Mouse (Mus musculus) CH12.LX (cell line): Measurements from ENCODE around the gene Sipa1l3. TPM values are rescaled to one million over a fixed set of nuclear protein-coding genes. Genes with fewer than 3 reads are reported as not detected.

Experiments
- DNase-seq: peaks from one replicate; pipeline ENCODE4 v3.0.0-alpha.2; 2013; ENCODE audit errors: extremely low read depth
- H3K27ac ChIP-seq: 2 replicates; pipeline ENCODE4 v1.5.1; 2012; ENCODE audit warnings: low read depth, mild to moderate bottlenecking, control low read depth, moderate library complexity; ENCODE audit not compliant: insufficient read depth
- H3K27me3 ChIP-seq: replicated peaks from 2 replicates; pipeline ENCODE3; 2012; ENCODE audit warnings: inconsistent platforms
- H3K36me3 ChIP-seq, 2 experiments: replicated peaks in 1 of 2; 2 replicates each; pipeline versions ENCODE3 to v1.6.1; 2012; ENCODE audit warnings: inconsistent platforms in 1 of 2, low read length in 1 of 2, mild to moderate bottlenecking in 1 of 2, mixed read lengths in 1 of 2, moderate library complexity in 1 of 2; ENCODE audit not compliant: control insufficient read depth in 1 of 2, insufficient read depth in 1 of 2
- H3K4me1 ChIP-seq, 2 experiments: 2 replicates each; pipeline ENCODE4 v1.6.1; 2012; ENCODE audit warnings: inconsistent platforms in 1 of 2, moderate library complexity in 1 of 2; ENCODE audit not compliant: insufficient read depth in 2 of 2, control insufficient read depth in 1 of 2
- H3K4me2 ChIP-seq: 2 replicates; pipeline ENCODE4 v1.6.1; 2012; ENCODE audit warnings: low read depth, mild to moderate bottlenecking, control low read depth; ENCODE audit not compliant: poor library complexity, insufficient read depth, severe bottlenecking
- H3K4me3 ChIP-seq, 3 experiments: fragments of 150-350 bp in 1 of 3; sonication (generic) in 1 of 3; replicated peaks in 1 of 3; 2 replicates each; pipeline versions ENCODE3 to v1.5.1; 2011 to 2012; ENCODE audit warnings: low read depth in 2 of 3, low read length in 2 of 3, mild to moderate bottlenecking in 2 of 3, moderate library complexity in 2 of 3, control low read depth in 1 of 3, improper control_type of control experiment in 1 of 3, inconsistent platforms in 1 of 3, mixed read lengths in 1 of 3; ENCODE audit not compliant: poor library complexity in 1 of 3
- H3K79me2 ChIP-seq: replicated peaks from 2 replicates; pipeline ENCODE4 v1.6.1; 2012; ENCODE audit warnings: mild to moderate bottlenecking, moderate library complexity; ENCODE audit not compliant: control insufficient read depth, poor library complexity, insufficient read depth, severe bottlenecking; ENCODE audit errors: extremely low read depth
- H3K9ac ChIP-seq: 2 replicates; pipeline ENCODE4 v1.6.1; 2012; ENCODE audit warnings: low read depth, mild to moderate bottlenecking, control low read depth, moderate library complexity; ENCODE audit not compliant: insufficient read depth
- H3K9me3 ChIP-seq: replicated peaks from 2 replicates; pipeline ENCODE3; 2012; ENCODE audit warnings: low read length, inconsistent platforms, mixed read lengths
- BHLHE40 ChIP-seq: IDR thresholded peaks from 2 replicates; pipeline ENCODE4 v1.6.1; 2011; ENCODE audit warnings: mild to moderate bottlenecking, low read depth, low read length, improper control_type of control experiment
- CHD2 ChIP-seq: IDR thresholded peaks from 2 replicates; pipeline ENCODE4 v1.6.1; 2011; ENCODE audit warnings: low read length, improper control_type of control experiment
- E2F4 ChIP-seq: IDR thresholded peaks from 2 replicates; pipeline ENCODE4 v1.6.1; 2011; ENCODE audit warnings: low read depth, low read length, improper control_type of control experiment; ENCODE audit not compliant: insufficient replicate concordance
- ELF1 ChIP-seq: IDR thresholded peaks from 2 replicates; pipeline ENCODE4 v1.6.1; 2014; ENCODE audit warnings: low read depth, mild to moderate bottlenecking, inconsistent platforms, low read length, improper control_type of control experiment
- EP300 ChIP-seq: IDR thresholded peaks from 2 replicates; pipeline ENCODE4 v1.6.1; 2011; ENCODE audit warnings: low read length, improper control_type of control experiment
- ETS1 ChIP-seq: conservative IDR thresholded peaks from 2 replicates; pipeline ENCODE4 v1.6.1; 2012; ENCODE audit warnings: low read depth, mild to moderate bottlenecking, inconsistent platforms, low read length, improper control_type of control experiment, moderate library complexity
- HCFC1 ChIP-seq: IDR thresholded peaks from 2 replicates; pipeline ENCODE4 v1.6.1; 2012; ENCODE audit warnings: low read depth, mild to moderate bottlenecking, inconsistent platforms, low read length, improper control_type of control experiment
- IRF4 ChIP-seq: IDR thresholded peaks from 2 replicates; pipeline ENCODE4 v1.6.1; 2014; ENCODE audit warnings: low read depth, mild to moderate bottlenecking, inconsistent platforms, low read length, improper control_type of control experiment
- JUN ChIP-seq: IDR thresholded peaks from 2 replicates; pipeline ENCODE4 v1.6.1; 2011; ENCODE audit warnings: low read depth, mild to moderate bottlenecking, low read length, improper control_type of control experiment, moderate library complexity; ENCODE audit not compliant: insufficient read depth
- JUND ChIP-seq: conservative IDR thresholded peaks from 2 replicates; pipeline ENCODE4 v1.6.1; 2011; ENCODE audit warnings: low read depth, low read length, improper control_type of control experiment
- MAX ChIP-seq: IDR thresholded peaks from 2 replicates; pipeline ENCODE4 v1.6.1; 2011; ENCODE audit warnings: low read length, improper control_type of control experiment
- MAZ ChIP-seq: IDR thresholded peaks from 2 replicates; pipeline ENCODE4 v1.6.1; 2012; ENCODE audit warnings: low read depth, mild to moderate bottlenecking, inconsistent platforms, low read length, improper control_type of control experiment, moderate library complexity
- MEF2A ChIP-seq: IDR thresholded peaks from 2 replicates; pipeline ENCODE4 v1.6.1; 2014; ENCODE audit warnings: low read depth, mild to moderate bottlenecking, inconsistent platforms, low read length, improper control_type of control experiment, borderline replicate concordance
- MXI1 ChIP-seq: IDR thresholded peaks from 2 replicates; pipeline ENCODE4 v1.6.1; 2011; ENCODE audit warnings: mild to moderate bottlenecking, low read depth, low read length, improper control_type of control experiment
- MYC ChIP-seq: IDR thresholded peaks from 2 replicates; pipeline ENCODE4 v1.6.1; 2011; ENCODE audit warnings: low read depth, mild to moderate bottlenecking, improper control_type of control experiment, low read length
- NELFE ChIP-seq: IDR thresholded peaks from 2 replicates; pipeline ENCODE4 v1.6.1; 2011; ENCODE audit warnings: low read depth, low read length, improper control_type of control experiment
- NRF1 ChIP-seq: IDR thresholded peaks from 2 replicates; pipeline ENCODE4 v1.6.1; 2014; ENCODE audit warnings: low read depth, mild to moderate bottlenecking, inconsistent platforms, low read length, improper control_type of control experiment, moderate library complexity
- POLR2A ChIP-seq: IDR thresholded peaks from 2 replicates; pipeline ENCODE4 v1.6.1; 2011; ENCODE audit warnings: low read depth, mild to moderate bottlenecking, improper control_type of control experiment, low read length
- RAD21 ChIP-seq: IDR thresholded peaks from 2 replicates; pipeline ENCODE4 v1.6.1; 2011; ENCODE audit warnings: low read depth, mild to moderate bottlenecking, low read length, improper control_type of control experiment, moderate library complexity
- RCOR1 ChIP-seq: conservative IDR thresholded peaks from 2 replicates; pipeline ENCODE4 v1.6.1; 2012; ENCODE audit warnings: low read depth, mild to moderate bottlenecking, inconsistent platforms, low read length, improper control_type of control experiment
- SMC3 ChIP-seq: IDR thresholded peaks from 2 replicates; pipeline ENCODE4 v1.6.1; 2011; ENCODE audit warnings: low read depth, low read length, improper control_type of control experiment
- TCF12 ChIP-seq: IDR thresholded peaks from 2 replicates; pipeline ENCODE4 v1.6.1; 2014; ENCODE audit warnings: low read depth, mild to moderate bottlenecking, inconsistent platforms, low read length, improper control_type of control experiment
- UBTF ChIP-seq: IDR thresholded peaks from 2 replicates; pipeline ENCODE4 v1.6.1; 2012; ENCODE audit warnings: low read depth, mild to moderate bottlenecking, inconsistent platforms, low read length, improper control_type of control experiment, moderate library complexity
- USF1 ChIP-seq: IDR thresholded peaks from 2 replicates; pipeline ENCODE4 v1.6.1; 2014; ENCODE audit warnings: low read depth, mild to moderate bottlenecking, inconsistent platforms, low read length, improper control_type of control experiment
- USF2 ChIP-seq: conservative IDR thresholded peaks from 2 replicates; pipeline ENCODE4 v1.6.1; 2011; ENCODE audit warnings: low read depth, low read length, improper control_type of control experiment
- ZC3H11A ChIP-seq: IDR thresholded peaks from 2 replicates; pipeline ENCODE4 v1.6.1; 2012; ENCODE audit warnings: low read depth, mild to moderate bottlenecking, inconsistent platforms, low read length, improper control_type of control experiment
- ZKSCAN1 ChIP-seq: IDR thresholded peaks from 2 replicates; pipeline ENCODE4 v1.6.1; 2012; ENCODE audit warnings: low read depth, inconsistent platforms, low read length, improper control_type of control experiment, borderline replicate concordance
- ZMIZ1 ChIP-seq: IDR thresholded peaks from 2 replicates; pipeline ENCODE4 v1.6.1; 2012; ENCODE audit warnings: low read depth, mild to moderate bottlenecking, inconsistent platforms, low read length, improper control_type of control experiment
- ZNF384 ChIP-seq: IDR thresholded peaks from 2 replicates; pipeline ENCODE4 v1.6.1; 2012; ENCODE audit warnings: low read depth, low read length, improper control_type of control experiment, inconsistent platforms
- dilution Hi-C: fragments of 300-500 bp; cut with MboI; formaldehyde crosslinking; loops from 2 replicates; pipeline ENCODE4 v1.14.3; 2020; ENCODE audit warnings: low sequenced_read_pairs; ENCODE audit not compliant: extremely low pct_unique_long_range_greater_than_20kb, extremely low pct_ligation_motif_present
- in situ Hi-C: fragments of 300-500 bp; cut with MboI; formaldehyde crosslinking; loops from 3 replicates; pipeline ENCODE4 v1.14.3; 2019; ENCODE audit warnings: low sequenced_read_pairs, low pct_ligation_motif_present, low pct_unique_long_range_greater_than_20kb, mixed read lengths
- polyA plus RNA-seq: library from polyadenylated mRNA; unstranded; fragments of >175 nt; gene quantifications from 2 replicates; pipeline ENCODE4 v1.2.1, GENCODE M21; 2012; ENCODE audit warnings: low read depth; ENCODE audit not compliant: insufficient read length
- total RNA-seq, 2 experiments: library from RNA; depleted of rRNA; stranded (reverse); fragments of 300-350 nt in 1 of 2; fragments of >200 nt in 1 of 2; gene quantifications; 2 replicates each; pipeline ENCODE4 v1.2.3; 2012 to 2014

The Sipa1l3 gene
- total and polyA plus RNA-seq, 3 experiments, result 1.6 to 8.8 (median 5.9) TPM

GRCm38 (mm10) chr7:29276715-29277114 lies 241.7 kb downstream of the Sipa1l3 start:
- in situ Hi-C loops (no loop called here), dilution Hi-C loops (no loop called here)

GRCm38 (mm10) chr7:29271687-29272465 lies 246.6 kb downstream of the Sipa1l3 start:
- Histone ChIP-seq H3K79me2 (no peaks in the 10 kb centered on the region), H3K27ac (no peak overlapping the region), H3K4me2 (no peak overlapping the region)
- TF ChIP-seq POLR2A (no peak), ELF1 (no peak), RAD21 (no peak), MYC (no peak), MAX (no peak), USF1 (no peak), NRF1 (no peak), ZKSCAN1 (no peak), MAZ (no peak), NELFE (no peak), MEF2A (no peak), E2F4 (no peak), TCF12 (no peak), USF2 (no peak), BHLHE40 (no peak), JUN (no peak), ZMIZ1 (no peak), IRF4 (no peak)
- TF ChIP-seq, all 38 proteins: peak for 0
- H3K4me1 ChIP-seq, result peaks cover 0 to 4% of the 10 kb centered on the region in 2 experiments; a peak in 2 of 4 replicates
- dilution Hi-C loops, result no loop called here
- H3K36me3 ChIP-seq, result no peaks in the 10 kb centered on the region
- no peaks in the 10 kb centered on the region for H3K9me3 ChIP-seq
- peaks cover 5% of the 10 kb centered on the region for H3K27me3 ChIP-seq
- H3K9ac ChIP-seq, result no peak overlapping the region
- DNase-seq, result no peak
- H3K4me3 ChIP-seq, result no peak overlapping the region
- in situ Hi-C loops, result no loop called here

More at GRCm38 (mm10) chr7:29276715-29277114, 241.7 kb downstream of the Sipa1l3 start:
- DNase-seq, result no peak
- Histone ChIP-seq H3K9me3 (no peaks in the 10 kb centered on the region), H3K9ac (no peak overlapping the region), H3K79me2 (no peaks in the 10 kb centered on the region), H3K36me3 (no peaks in the 10 kb centered on the region), H3K27me3 (peaks cover 17% of the 10 kb centered on the region), H3K4me3 (no peak overlapping the region), H3K4me1 (no peaks in the 10 kb centered on the region; a peak in 1 of 4 replicates), H3K4me2 (no peak overlapping the region), H3K27ac (no peak overlapping the region)
- TF ChIP-seq USF1 (no peak), SMC3 (no peak), IRF4 (no peak), POLR2A (no peak), JUND (no peak), MYC (no peak), NRF1 (no peak), UBTF (no peak), RCOR1 (no peak), USF2 (no peak), HCFC1 (no peak), ZC3H11A (no peak), CHD2 (no peak), MXI1 (no peak), ETS1 (no peak), ZNF384 (no peak), NELFE (no peak), EP300 (no peak), MEF2A (no peak)
